Mouse (Mus musculus) G1E (cell line): ENCODE measurements at regions not wholly inside any gene's neighbourhood (a gene's known extent, or its start where the extent isn't known, plus 50 kb on each side); places are given as distances from the start of the nearest gene placed in this dataset.

Source experiments
- ATAC-seq: 2 replicates; pipeline ENCODE4 v1.8.0; 2016; ENCODE audit warnings: mild to moderate bottlenecking; ENCODE audit not compliant: insufficient number of reproducible peaks, poor library complexity, low FRiP score, severe bottlenecking; ENCODE audit errors: extremely low read depth
- DNase-seq: peaks from one replicate; pipeline ENCODE4 v3.0.0; 2012; ENCODE audit warnings: low spot score
- H3K27me3 ChIP-seq: 2 replicates; pipeline ENCODE4 v1.6.1; 2012; ENCODE audit warnings: mild to moderate bottlenecking, low read length, inconsistent platforms; ENCODE audit not compliant: insufficient read depth
- H3K36me3 ChIP-seq: replicated peaks from 2 replicates; pipeline ENCODE3; 2012; ENCODE audit warnings: mild to moderate bottlenecking, inconsistent platforms
- H3K4me1 ChIP-seq: 2 replicates; pipeline ENCODE4 v1.6.1; 2012; ENCODE audit warnings: low read depth, low read length, inconsistent platforms, mixed read lengths; ENCODE audit not compliant: insufficient read depth
- H3K4me3 ChIP-seq: 2 replicates; pipeline ENCODE4 v1.5.1; 2012; ENCODE audit warnings: low read depth, mild to moderate bottlenecking, inconsistent platforms, low read length, moderate library complexity, mixed read lengths
- H3K9me3 ChIP-seq: replicated peaks from 2 replicates; pipeline ENCODE4 v1.6.1; 2012; ENCODE audit warnings: inconsistent platforms
- CTCF ChIP-seq: IDR thresholded peaks from 2 replicates; pipeline ENCODE4 v1.5.1; 2012; ENCODE audit warnings: low read depth, low read length, inconsistent platforms, mixed read lengths
- GATA1 ChIP-seq: IDR thresholded peaks from 2 replicates; pipeline ENCODE4 v1.6.1; 2012; ENCODE audit warnings: borderline replicate concordance, low read length, inconsistent platforms, mixed read lengths
- GATA2 ChIP-seq: IDR thresholded peaks from 2 replicates; pipeline ENCODE4 v1.6.1; 2012; ENCODE audit warnings: low read depth, low read length, inconsistent platforms, borderline replicate concordance
- POLR2AphosphoS5 ChIP-seq: IDR thresholded peaks from 2 replicates; pipeline ENCODE4 v1.6.1; 2012; ENCODE audit warnings: low read depth, low read length, inconsistent platforms; ENCODE audit not compliant: insufficient replicate concordance
- TAL1 ChIP-seq: conservative IDR thresholded peaks from 2 replicates; pipeline ENCODE4 v1.6.1; 2012; ENCODE audit warnings: low read depth, low read length, inconsistent platforms, mixed read lengths

GRCm38 (mm10) chr6:31945347-31945746 lies 104.7 kb upstream of the 1700012A03Rik start:
- TF ChIP-seq CTCF (no peak), GATA1 (no peak), TAL1 (no peak), GATA2 (no peak), POLR2AphosphoS5 (no peak)

GRCm38 (mm10) chr6:31944546-31944945 lies 105.5 kb upstream of the 1700012A03Rik start:
- TF ChIP-seq GATA2 (no peak), CTCF (no peak), GATA1 (no peak)
- ATAC-seq, result no peak

More at GRCm38 (mm10) chr6:31945347-31945746, 104.7 kb upstream of the 1700012A03Rik start:
- Histone ChIP-seq H3K4me3 (no peak overlapping the region), H3K27me3 (peaks cover 4% of the 10 kb centered on the region; the same call in 1 of the 2 replicates), H3K4me1 (no peaks in the 10 kb centered on the region), H3K36me3 (no peaks in the 10 kb centered on the region), H3K9me3 (no peaks in the 10 kb centered on the region)
- ATAC-seq, result no peak
- no peak for DNase-seq

GRCm38 (mm10) chr6:31942696-31943095 lies 107.3 kb upstream of the 1700012A03Rik start:
- Histone ChIP-seq H3K36me3 (no peaks in the 10 kb centered on the region), H3K9me3 (no peaks in the 10 kb centered on the region), H3K4me3 (no peak overlapping the region), H3K27me3 (peaks cover 6% of the 10 kb centered on the region; the same call in 1 of the 2 replicates), H3K4me1 (no peaks in the 10 kb centered on the region)
- DNase-seq (no peak), ATAC-seq (no peak)
- no peak for TF ChIP-seq POLR2AphosphoS5
- no peak for TF ChIP-seq TAL1
- no peak for TF ChIP-seq GATA1
- TF ChIP-seq CTCF, result no peak
- no peak for TF ChIP-seq GATA2

More at GRCm38 (mm10) chr6:31944546-31944945, 105.5 kb upstream of the 1700012A03Rik start:
- H3K27me3 ChIP-seq, result peaks cover 4% of the 10 kb centered on the region; the same call in 1 of the 2 replicates
- no peaks in the 10 kb centered on the region for H3K9me3 ChIP-seq
- H3K4me3 ChIP-seq, result no peak overlapping the region
- no peak for DNase-seq
- H3K4me1 ChIP-seq, result no peaks in the 10 kb centered on the region
- H3K36me3 ChIP-seq, result no peaks in the 10 kb centered on the region

DNA sequence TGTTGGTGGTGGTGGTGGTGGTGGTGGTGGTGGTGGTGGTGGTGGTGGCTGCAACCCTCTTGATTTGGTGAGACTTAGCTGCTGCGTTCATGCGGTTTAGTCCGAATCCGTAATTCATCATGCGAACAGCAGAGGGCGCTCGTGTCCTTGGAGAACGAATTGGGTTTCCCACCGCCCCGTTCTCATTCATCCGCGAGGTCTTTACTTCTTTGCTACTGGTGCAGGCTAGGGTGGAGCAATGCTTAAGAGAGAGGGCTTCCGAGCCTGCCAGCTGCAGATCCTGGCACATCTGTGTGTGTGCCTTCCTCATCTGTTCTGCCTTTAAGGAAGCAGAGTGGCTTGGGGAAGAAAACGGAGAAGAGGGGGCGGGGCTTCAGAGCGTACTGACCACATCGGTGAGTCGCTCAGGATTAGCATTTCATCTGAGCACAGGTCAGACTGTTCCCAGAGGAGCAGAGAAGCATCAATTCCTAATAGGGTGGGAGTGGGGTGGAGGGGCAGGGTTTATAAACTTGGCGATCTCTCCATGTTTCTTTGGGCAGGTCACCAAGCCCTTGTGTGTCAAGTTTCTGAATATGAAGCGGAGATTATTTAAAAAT lies 111.7 kb upstream of the 1700012A03Rik start:
- Histone ChIP-seq H3K4me3 (no peak overlapping the region), H3K9me3 (no peaks in the 10 kb centered on the region), H3K36me3 (no peaks in the 10 kb centered on the region), H3K27me3 (peaks cover 4% of the 10 kb centered on the region; the same call in 1 of the 2 replicates), H3K4me1 (no peaks in the 10 kb centered on the region)
- TF ChIP-seq CTCF, result peak; percentile 58; the same call in 1 of the 2 replicates
- TF ChIP-seq TAL1, result no peak
- ATAC-seq (no peak; the same call in 1 of the 2 replicates), DNase-seq (peak; percentile 38)

GRCm38 (mm10) chr6:31937146-31937545 lies 112.9 kb upstream of the 1700012A03Rik start:
- ATAC-seq, result no peak
- Histone ChIP-seq H3K4me1 (no peaks in the 10 kb centered on the region), H3K4me3 (no peak overlapping the region), H3K9me3 (no peaks in the 10 kb centered on the region), H3K36me3 (no peaks in the 10 kb centered on the region), H3K27me3 (peaks cover 4% of the 10 kb centered on the region; the same call in 1 of the 2 replicates)
- no peak for TF ChIP-seq POLR2AphosphoS5
- TF ChIP-seq GATA1, result no peak
- TF ChIP-seq CTCF, result no peak; the same call in 1 of the 2 replicates
- no peak for TF ChIP-seq TAL1
- no peak for TF ChIP-seq GATA2
- DNase-seq, result no peak

DNA sequence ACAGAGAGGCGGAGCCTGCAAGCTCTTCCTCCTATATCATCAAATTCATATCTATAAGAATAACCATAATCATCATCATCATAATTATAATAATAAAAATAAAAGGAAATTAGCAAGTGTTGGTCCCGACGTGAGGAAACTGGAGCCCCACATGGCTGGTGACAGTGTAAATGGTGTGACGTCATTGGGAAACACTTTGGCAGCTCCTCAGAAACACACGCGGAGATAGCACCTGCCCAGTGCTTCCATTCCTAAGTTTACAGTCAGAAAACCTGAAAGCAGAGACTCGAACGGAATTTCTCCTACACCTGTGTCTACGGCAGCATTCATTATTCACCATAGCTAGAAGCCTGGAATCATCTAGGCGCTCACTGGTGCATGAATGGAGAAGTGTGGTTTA lies 115.2 kb upstream of the 1700012A03Rik start:
- ATAC-seq (no peak), DNase-seq (no peak)
- Histone ChIP-seq H3K4me1 (no peaks in the 10 kb centered on the region), H3K36me3 (no peaks in the 10 kb centered on the region), H3K27me3 (peaks cover 2% of the 10 kb centered on the region; the same call in 1 of the 2 replicates), H3K4me3 (no peak overlapping the region), H3K9me3 (no peaks in the 10 kb centered on the region)
- TF ChIP-seq TAL1 (no peak), POLR2AphosphoS5 (no peak), GATA1 (no peak), GATA2 (no peak), CTCF (no peak)

DNA sequence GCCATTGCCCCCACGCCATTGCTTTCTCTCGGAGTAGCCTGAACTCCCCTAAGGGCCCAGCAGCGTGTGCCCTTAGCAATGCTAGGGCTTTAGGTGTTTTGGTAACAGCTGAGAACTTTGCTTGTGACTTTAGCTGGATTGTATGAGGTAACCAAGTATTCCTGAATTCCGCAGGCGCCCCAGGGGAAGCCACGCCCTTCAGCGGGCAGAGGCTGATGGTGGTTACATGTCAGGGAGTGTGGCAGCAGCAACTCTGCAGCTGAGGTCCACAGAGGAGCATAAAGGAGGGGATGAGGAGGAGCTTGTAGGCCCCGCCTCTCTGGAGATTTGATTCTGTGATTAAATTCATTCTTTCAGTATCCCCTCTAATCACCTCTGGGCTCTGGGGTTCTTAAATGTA lies 116.1 kb upstream of the 1700012A03Rik start:
- no peak overlapping the region for H3K4me3 ChIP-seq
- DNase-seq (no peak), ATAC-seq (no peak)
- H3K36me3 ChIP-seq, result no peaks in the 10 kb centered on the region
- peaks cover 1% of the 10 kb centered on the region; the same call in 1 of the 2 replicates for H3K27me3 ChIP-seq
- TF ChIP-seq GATA2, result no peak
- TF ChIP-seq GATA1, result no peak
- TF ChIP-seq POLR2AphosphoS5, result no peak
- no peak for TF ChIP-seq CTCF
- TF ChIP-seq TAL1, result no peak
- H3K9me3 ChIP-seq, result no peaks in the 10 kb centered on the region
- H3K4me1 ChIP-seq, result no peaks in the 10 kb centered on the region
